Mouse (Mus musculus) spleen, postnatal 36 days (tissue): Measurements from ENCODE around the gene Hist3h2ba.

Experiments
- DNase-seq, 2 experiments: peaks; one replicate each; pipeline ENCODE4 v3.0.0; 2022; ENCODE audit warnings: low spot score in 2 of 2, mixed read lengths in 1 of 2

Gene Hist3h2ba

GRCm38 (mm10) chr11:58948542-58949479, at the start of gene Hist3h2ba:
Gene Hist3h2ba (plus strand): TSS chr11:58948920.
- DNase-seq, result peak; percentile 66 to 76

- peak; percentile 41 to 69 for DNase-seq
Measured at GRCm38 (mm10) chr11:58901080-58901479, 47.6 kb upstream of the Hist3h2ba start.

GRCm38 (mm10) chr11:58903511-58904409, 45.0 kb upstream of the Hist3h2ba start, which contains the start of gene Zfp39:
Gene Zfp39 (minus strand): TSS chr11:58904225.
- peak; percentile 95 to 96 for DNase-seq

GRCm38 (mm10) chr11:58904410-58904718, 44.4 kb upstream of the Hist3h2ba start:
- DNase-seq, result no peak

- peak in 1 of 2 experiments; percentile 46 for DNase-seq
Measured at GRCm38 (mm10) chr11:58904838-58905237, 43.9 kb upstream of the Hist3h2ba start.

- no peak for DNase-seq
Measured at GRCm38 (mm10) chr11:58913776-58914175, 34.9 kb upstream of the Hist3h2ba start.

GRCm38 (mm10) chr11:58914461-58915028, 34.2 kb upstream of the Hist3h2ba start:
- no peak for DNase-seq

GRCm38 (mm10) chr11:58916879-58917744, 31.6 kb upstream of the Hist3h2ba start:
- DNase-seq, result peak; percentile 59 to 82

GRCm38 (mm10) chr11:58917745-58918366, 30.9 kb upstream of the Hist3h2ba start, which contains the start of gene Btnl10:
Gene Btnl10 (plus strand): TSS chr11:58917908.
- peak; percentile 51 to 69 for DNase-seq

GRCm38 (mm10) chr11:58918759-58919158, 30.0 kb upstream of the Hist3h2ba start:
- DNase-seq, result no peak

- no peak for DNase-seq
Measured at GRCm38 (mm10) chr11:58922420-58922819, 26.3 kb upstream of the Hist3h2ba start.

GRCm38 (mm10) chr11:58926651-58927050, 22.1 kb upstream of the Hist3h2ba start:
- no peak for DNase-seq

GRCm38 (mm10) chr11:58927053-58927452, 21.7 kb upstream of the Hist3h2ba start:
- DNase-seq, result no peak

- DNase-seq, result peak; percentile 75 to 79
Measured at GRCm38 (mm10) chr11:58927790-58928651, 20.7 kb upstream of the Hist3h2ba start.

GRCm38 (mm10) chr11:58929055-58929454, 19.7 kb upstream of the Hist3h2ba start:
- DNase-seq, result no peak

- no peak for DNase-seq
Measured at GRCm38 (mm10) chr11:58929641-58930040, 19.1 kb upstream of the Hist3h2ba start.

- DNase-seq, result no peak
Measured at GRCm38 (mm10) chr11:58930254-58930653, 18.5 kb upstream of the Hist3h2ba start.

- no peak for DNase-seq
Measured at GRCm38 (mm10) chr11:58931576-58931975, 17.1 kb upstream of the Hist3h2ba start.

- DNase-seq, result no peak
Measured at GRCm38 (mm10) chr11:58937909-58938308, 10.8 kb upstream of the Hist3h2ba start.
